Mouse (Mus musculus) embryonic fibroblast, embryonic 13.5 days (primary cell): ENCODE data around the gene Slc3a2. TPM values are rescaled to one million over a fixed set of nuclear protein-coding genes. Genes with fewer than 3 reads are reported as not detected.

Experiments
- H3K27ac ChIP-seq: 2 replicates; pipeline ENCODE4 v1.5.1; 2012; ENCODE audit warnings: low read length, control low read depth, inconsistent platforms; ENCODE audit not compliant: insufficient read depth
- H3K4me1 ChIP-seq: 2 replicates; pipeline ENCODE4 v1.6.1; 2011; ENCODE audit warnings: low read length; ENCODE audit not compliant: control insufficient read depth, insufficient read depth
- H3K4me3 ChIP-seq: 2 replicates; pipeline ENCODE4 v1.5.1; 2011; ENCODE audit warnings: mild to moderate bottlenecking, control low read depth, low read length; ENCODE audit not compliant: insufficient read depth
- CTCF ChIP-seq: IDR thresholded peaks from 2 replicates; pipeline ENCODE4 v1.5.1; 2011; ENCODE audit warnings: mild to moderate bottlenecking, control low read depth, low read length, moderate library complexity, borderline replicate concordance; ENCODE audit not compliant: insufficient read depth
- POLR2A ChIP-seq: IDR thresholded peaks from 2 replicates; pipeline ENCODE4 v1.6.1; 2011; ENCODE audit warnings: low read depth, mild to moderate bottlenecking, control low read depth, low read length, moderate library complexity
- polyA plus RNA-seq: library from polyadenylated mRNA; stranded (reverse); fragments of >200 nt; gene quantifications from 2 replicates; pipeline ENCODE4 v1.2.4, GENCODE M21; 2011; ENCODE audit warnings: low read depth; ENCODE audit not compliant: missing spikeins, insufficient read length

Gene Slc3a2
- polyA plus RNA-seq, result 203 and 309 TPM in 2 replicates

- 0 out of 2 replicates have a peak, but pooled peaks cover 2% of the 10 kb centered on the region for H3K4me1 ChIP-seq
- H3K4me3 ChIP-seq, result peak within 1 kb of the TSS; percentile 96
- TF ChIP-seq CTCF, result no peak
- peak; percentile 83 for TF ChIP-seq POLR2A
- H3K27ac ChIP-seq, result peak within 1 kb of the TSS; percentile 100
Measured at GRCm38 (mm10) chr19:8722907-8723573, at the start of gene Slc3a2. TSS of gene Slc3a2 (minus strand) at chr19:8723369.

- Histone ChIP-seq H3K4me1 (no peaks in the 10 kb centered on the region), H3K27ac (peak within 1 kb of the TSS; percentile 30), H3K4me3 (peak within 1 kb of the TSS; percentile 58)
- TF ChIP-seq CTCF (no peak), POLR2A (peak; percentile 85)
Measured at GRCm38 (mm10) chr19:8770567-8771270, 47.5 kb upstream of the Slc3a2 start, which contains the start of gene Tmem223. TSS of gene Tmem223 (plus strand) at chr19:8770996.

- TF ChIP-seq CTCF, result no peak
- TF ChIP-seq POLR2A, result no peak
- H3K4me3 ChIP-seq, result no peak overlapping the region
- no peaks in the 10 kb centered on the region for H3K4me1 ChIP-seq
- no peak overlapping the region for H3K27ac ChIP-seq
Measured at GRCm38 (mm10) chr19:8765562-8765961, 42.4 kb upstream of the Slc3a2 start.

GRCm38 (mm10) chr19:8763276-8763675 is 40.1 kb upstream of the Slc3a2 start:
- Histone ChIP-seq H3K27ac (no peak overlapping the region), H3K4me3 (no peak overlapping the region), H3K4me1 (0 out of 2 replicates have a peak, but pooled peaks cover 2% of the 10 kb centered on the region)
- TF ChIP-seq CTCF (no peak), POLR2A (no peak)

- no peak overlapping the region for H3K4me3 ChIP-seq
- TF ChIP-seq CTCF, result no peak
- no peak overlapping the region for H3K27ac ChIP-seq
- 0 out of 2 replicates have a peak, but pooled peaks cover 2% of the 10 kb centered on the region for H3K4me1 ChIP-seq
Measured at GRCm38 (mm10) chr19:8760757-8761156, 37.6 kb upstream of the Slc3a2 start.

GRCm38 (mm10) chr19:8758899-8759298 is 35.7 kb upstream of the Slc3a2 start:
- Histone ChIP-seq H3K4me1 (peaks cover 9% of the 10 kb centered on the region; the same call in 1 of the 2 replicates), H3K4me3 (peak overlapping the region; percentile 44; the same call in 1 of the 2 replicates), H3K27ac (no peak overlapping the region)
- TF ChIP-seq CTCF, result no peak
- no peak for TF ChIP-seq POLR2A

- Histone ChIP-seq H3K27ac (peak overlapping the region; percentile 10; the same call in 1 of the 2 replicates), H3K4me1 (peaks cover 9% of the 10 kb centered on the region; the same call in 1 of the 2 replicates), H3K4me3 (peak overlapping the region; percentile 99)
- no peak for TF ChIP-seq POLR2A
- no peak for TF ChIP-seq CTCF
Measured at GRCm38 (mm10) chr19:8757471-8757998, 34.4 kb upstream of the Slc3a2 start.

GRCm38 (mm10) chr19:8756635-8757387 is 33.6 kb upstream of the Slc3a2 start, which contains the start of gene Nxf1:
TSS of gene Nxf1 (plus strand) at chr19:8757073.
- peak; percentile 94 for TF ChIP-seq POLR2A
- no peak for TF ChIP-seq CTCF
- Histone ChIP-seq H3K4me1 (peaks cover 9% of the 10 kb centered on the region; the same call in 1 of the 2 replicates), H3K4me3 (peak within 1 kb of the TSS; percentile 99), H3K27ac (peak within 1 kb of the TSS; percentile 87)

GRCm38 (mm10) chr19:8755652-8756051 is 32.5 kb upstream of the Slc3a2 start:
- H3K4me3 ChIP-seq, result no peak overlapping the region
- H3K4me1 ChIP-seq, result peaks cover 9% of the 10 kb centered on the region; the same call in 1 of the 2 replicates
- H3K27ac ChIP-seq, result no peak overlapping the region
- TF ChIP-seq POLR2A (no peak), CTCF (no peak)

GRCm38 (mm10) chr19:8747368-8747767 is 24.2 kb upstream of the Slc3a2 start:
- TF ChIP-seq POLR2A (no peak), CTCF (no peak)
- H3K4me3 ChIP-seq, result no peak overlapping the region
- no peak overlapping the region for H3K27ac ChIP-seq
- H3K4me1 ChIP-seq, result peaks cover 6% of the 10 kb centered on the region; the same call in 1 of the 2 replicates
